Mouse (Mus musculus) right cerebral cortex, postnatal 14 days (tissue): ENCODE measurements around the gene Lhx4.

ENCODE experiments used
- DNase-seq: peaks from one replicate; pipeline ENCODE4 v3.0.0; 2022

The Lhx4 gene

GRCm38 (mm10) chr1:155700886-155701285 is 50.6 kb downstream of the Lhx4 start:
- DNase-seq: no peak

GRCm38 (mm10) chr1:155698373-155699159 is 52.9 kb downstream of the Lhx4 start:
- peak; percentile 71 for DNase-seq

GRCm38 (mm10) chr1:155693443-155693842 is 58.0 kb downstream of the Lhx4 start:
- DNase-seq: no peak

- DNase-seq: no peak
Observed at GRCm38 (mm10) chr1:155693026-155693425, 58.5 kb downstream of the Lhx4 start.

- no peak for DNase-seq
Observed at GRCm38 (mm10) chr1:155692230-155692629, 59.3 kb downstream of the Lhx4 start.

- no peak for DNase-seq
Observed at GRCm38 (mm10) chr1:155689558-155689957, 61.9 kb downstream of the Lhx4 start.

GRCm38 (mm10) chr1:155689141-155689540 is 62.3 kb downstream of the Lhx4 start:
- no peak for DNase-seq

GRCm38 (mm10) chr1:155686816-155687215 is 64.7 kb downstream of the Lhx4 start:
- no peak for DNase-seq

GRCm38 (mm10) chr1:155681116-155681799 is 70.2 kb downstream of the Lhx4 start:
- DNase-seq: no peak

- DNase-seq: no peak
Observed at GRCm38 (mm10) chr1:155675570-155675969, 75.9 kb downstream of the Lhx4 start.

- no peak for DNase-seq
Observed at GRCm38 (mm10) chr1:155663994-155664393, 87.5 kb downstream of the Lhx4 start.

- DNase-seq: no peak
Observed at GRCm38 (mm10) chr1:155656321-155656720, 95.2 kb downstream of the Lhx4 start.

- DNase-seq: no peak
Observed at GRCm38 (mm10) chr1:155654961-155655360, 96.5 kb downstream of the Lhx4 start.

- DNase-seq: no peak
Observed at GRCm38 (mm10) chr1:155650121-155650846, 101.2 kb downstream of the Lhx4 start.
